Mouse (Mus musculus): ENCODE results near the gene Mfsd4b4.
A peak's percentile ranks its signal among the peaks of the same experiment; 100 is the strongest.
"Not testable (repeated sequence)": the region's sequence is repeated elsewhere in the genome, so short reads cannot be mapped to it uniquely, and the experiment has no call there.

Mfsd4b4 gene

GRCm38 (mm10) chr10:39898874-39899371 is at the start of gene Mfsd4b4:
Mfsd4b4 (minus strand) TSS chr10:39899238.
- peak; percentile 93 for DNase-seq (ENCODE audit: low read depth, low spot score)

GRCm38 (mm10) chr10:39947195-39947594 is 48.2 kb upstream of the Mfsd4b4 start:
- DNase-seq (ENCODE audit: low read depth, low spot score) = not testable (repeated sequence)

GRCm38 (mm10) chr10:39936553-39936952 is 37.5 kb upstream of the Mfsd4b4 start:
- no peak for DNase-seq (ENCODE audit: low read depth, low spot score)

GRCm38 (mm10) chr10:39926616-39927139 is 27.6 kb upstream of the Mfsd4b4 start, which contains the start of gene Mfsd4b2:
Mfsd4b2 (minus strand) TSS chr10:39926923.
- DNase-seq (ENCODE audit: low read depth, low spot score) = no peak

GRCm38 (mm10) chr10:39924556-39924955 is 25.5 kb upstream of the Mfsd4b4 start:
- not testable (repeated sequence) for DNase-seq (ENCODE audit: low read depth, low spot score)

GRCm38 (mm10) chr10:39912616-39913015 is 13.6 kb upstream of the Mfsd4b4 start:
- no peak for DNase-seq (ENCODE audit: low read depth, low spot score)

- DNase-seq (ENCODE audit: low read depth, low spot score) = no peak
These were observed 9.9 kb upstream of the Mfsd4b4 start for GRCm38 (mm10) chr10:39908768-39909441.

- DNase-seq (ENCODE audit: low read depth, low spot score) = no peak
These were observed 8.0 kb upstream of the Mfsd4b4 start for GRCm38 (mm10) chr10:39906799-39907658.

GRCm38 (mm10) chr10:39904191-39904590 is 5.2 kb upstream of the Mfsd4b4 start:
- DNase-seq (ENCODE audit: low read depth, low spot score) = no peak

GRCm38 (mm10) chr10:39896503-39896902 is 2.5 kb downstream of the Mfsd4b4 start:
- DNase-seq (ENCODE audit: low read depth, low spot score) = peak; percentile 66

GRCm38 (mm10) chr10:39893702-39894697 is 5.0 kb downstream of the Mfsd4b4 start:
- DNase-seq (ENCODE audit: low read depth, low spot score) = no peak

- DNase-seq (ENCODE audit: low read depth, low spot score) = no peak
These were observed 10.4 kb downstream of the Mfsd4b4 start for GRCm38 (mm10) chr10:39888621-39889020.

- DNase-seq (ENCODE audit: low read depth, low spot score) = no peak
These were observed 33.5 kb downstream of the Mfsd4b4 start for GRCm38 (mm10) chr10:39865509-39865908.

GRCm38 (mm10) chr10:39842621-39843020 is 56.4 kb downstream of the Mfsd4b4 start:
- DNase-seq (ENCODE audit: low read depth, low spot score) = no peak
